Mouse (Mus musculus) olfactory bulb, adult 2 months (tissue): ENCODE measurements at regions not wholly inside any gene's neighbourhood (a gene's known extent, or its start where the extent isn't known, plus 50 kb on each side); places are given as distances from the start of the nearest gene placed in this dataset.

Experiments
- CTCF ChIP-seq: fragments of 200-500 bp; IDR thresholded peaks from 2 replicates; pipeline ENCODE4 v1.5.1; 2012; ENCODE audit warnings: low read depth, mild to moderate bottlenecking, low read length, moderate library complexity; ENCODE audit not compliant: insufficient read depth
- POLR2A ChIP-seq: fragments of 200-500 bp; IDR thresholded peaks from 2 replicates; pipeline ENCODE4 v1.6.1; 2012; ENCODE audit warnings: mild to moderate bottlenecking, low read depth, low read length, moderate library complexity; ENCODE audit not compliant: insufficient read depth

- no peak for TF ChIP-seq CTCF
- TF ChIP-seq POLR2A, result no peak
Measured at GRCm38 (mm10) chr16:90619565-90620311, 107.5 kb downstream of the Mis18a start.
